Mouse (Mus musculus) myocyte (in vitro differentiated cells): ENCODE measurements around the gene Atp6v1g2.

Source experiments
- E2F4 ChIP-seq: IDR thresholded peaks from one replicate; pipeline ENCODE4 v1.6.1; 2011; ENCODE audit warnings: mild to moderate bottlenecking, control low read depth, moderate library complexity; ENCODE audit not compliant: insufficient read depth
- POLR2A ChIP-seq: IDR thresholded peaks from one replicate; pipeline ENCODE4 v1.6.1; 2011; ENCODE audit warnings: low read depth, mild to moderate bottlenecking, control low read depth, moderate library complexity; ENCODE audit not compliant: insufficient read length

DNA sequence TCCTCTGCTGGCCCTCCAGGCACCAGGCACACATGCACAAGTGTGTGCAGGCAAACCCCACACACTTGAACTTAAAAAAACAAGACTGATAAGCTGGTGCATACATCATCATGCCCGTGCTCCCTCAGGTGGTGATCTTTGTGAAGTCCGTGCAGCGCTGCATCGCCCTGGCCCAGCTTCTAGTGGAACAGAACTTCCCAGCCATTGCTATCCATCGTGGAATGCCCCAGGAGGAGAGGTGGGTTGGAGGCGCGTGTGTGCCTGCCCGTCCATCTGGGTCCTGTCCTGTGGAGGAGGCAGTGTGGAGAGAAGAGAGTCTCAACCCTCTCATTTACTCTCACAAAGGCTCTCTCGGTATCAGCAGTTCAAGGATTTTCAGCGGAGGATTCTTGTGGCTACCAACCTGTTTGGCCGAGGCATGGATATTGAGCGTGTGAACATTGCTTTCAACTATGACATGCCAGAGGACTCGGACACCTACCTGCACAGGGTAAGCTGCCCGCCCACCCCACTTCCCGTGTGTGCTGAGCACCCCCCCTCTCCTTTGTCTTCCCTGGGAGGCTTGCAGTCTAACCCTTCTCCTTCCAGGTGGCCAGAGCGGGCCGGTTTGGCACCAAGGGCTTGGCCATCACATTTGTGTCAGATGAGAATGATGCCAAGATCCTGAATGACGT lies 19.3 kb downstream of the Atp6v1g2 start:
- TF ChIP-seq E2F4 (no peak), POLR2A (peak; percentile 17)
